In genomic region chr1:43583564-43583963, GRCm38 (mm10) we compare ENCODE assay signal across 26 mouse cellular contexts.
DNase-seq lines count a peak whose midpoint lies in the region; ATAC-seq lines count a peak whose summit lies in the region.
"Had no signal": no experiment of that assay in that cellular context is flagged by ENCODE, and none has a peak within 500 bp of the region (broad histone marks: within the 10 kb centered on the region; RNA-seq: fewer than 3 reads in every experiment).

No protein-coding gene starts in this region.

- DNase-seq in frontal cortex, postnatal 14 days (ENCODE audit: low spot score in 2 of 2): no peak
- DNase-seq in limb, embryonic 10.5 days (ENCODE audit: low spot score): no peak
- DNase-seq in 3T3-L1 (ENCODE audit: low read depth, low spot score): peak; percentile 16
- peak; percentile 11 for DNase-seq in fat pad, adult 2 months (ENCODE audit: extremely low read depth, low read depth, low spot score)
- DNase-seq: adrenal gland, postnatal 10 days; B cell, adult 2 months; cerebellum, adult 9-10 months; gastrocnemius, adult 2 months; heart, postnatal 4 days; kidney, adult 8-10 months; kidney, postnatal 10 days; lung, embryonic 14.5 days; right cerebral cortex, postnatal 14 days had no signal

- no peak overlapping the region for H3K4me3 ChIP-seq in limb, embryonic 15.5 days
- H3K4me3 ChIP-seq in limb, embryonic 10.5 days: no peak overlapping the region
- no peak overlapping the region for H3K4me3 ChIP-seq in forebrain, embryonic 13.5 days
- H3K4me3 ChIP-seq: forebrain, embryonic 12.5 days; gastrocnemius, adult 2 months; heart, embryonic 10.5 days; hindbrain, embryonic 15.5 days; intestine, embryonic 15.5 days; midbrain, embryonic 15.5 days; myocyte had no signal

- H3K9me3 ChIP-seq in limb, embryonic 15.5 days: no peaks in the 10 kb centered on the region
- no peaks in the 10 kb centered on the region for H3K9me3 ChIP-seq in limb, embryonic 10.5 days (replicated peaks)
- no peaks in the 10 kb centered on the region for H3K9me3 ChIP-seq in forebrain, embryonic 13.5 days (replicated peaks)
- H3K9me3 ChIP-seq: forebrain, embryonic 12.5 days; G1E; heart, embryonic 10.5 days; hindbrain, embryonic 15.5 days; intestine, embryonic 15.5 days; midbrain, embryonic 15.5 days had no signal

- WGBS in limb, embryonic 15.5 days: 62% methylated on average over 1 of the region's 1 CpGs
- 83% methylated on average over 1 of the region's 1 CpGs for WGBS in limb, embryonic 10.5 days
- WGBS in forebrain, embryonic 13.5 days: 61% methylated on average over 1 of the region's 1 CpGs

- H3K4me2 ChIP-seq in limb, embryonic 15.5 days: no peak overlapping the region
- H3K4me2 ChIP-seq in forebrain, embryonic 13.5 days: no peak overlapping the region
- H3K4me2 ChIP-seq: forebrain, embryonic 12.5 days; hindbrain, embryonic 15.5 days; intestine, embryonic 15.5 days; lung, embryonic 14.5 days; midbrain, embryonic 15.5 days had no signal

- 0 out of 2 replicates have a peak overlapping the region, but pooled peaks have one; percentile 22 for H3K27ac ChIP-seq in limb, embryonic 15.5 days
- no peak overlapping the region for H3K27ac ChIP-seq in limb, embryonic 10.5 days
- no peak overlapping the region for H3K27ac ChIP-seq in forebrain, embryonic 13.5 days
- H3K27ac ChIP-seq: forebrain, embryonic 12.5 days; gastrocnemius, adult 2 months; heart, embryonic 10.5 days; hindbrain, embryonic 15.5 days; intestine, embryonic 15.5 days; liver, embryonic 14.5 days; midbrain, embryonic 15.5 days had no signal

- no peak overlapping the region for H3K9ac ChIP-seq in limb, embryonic 15.5 days
- no peak overlapping the region for H3K9ac ChIP-seq in forebrain, embryonic 13.5 days
- H3K9ac ChIP-seq: forebrain, embryonic 12.5 days; hindbrain, embryonic 15.5 days; intestine, embryonic 15.5 days; liver, embryonic 14.5 days; lung, embryonic 14.5 days; midbrain, embryonic 15.5 days had no signal

- ATAC-seq in frontal cortex, adult (ENCODE audit: low TSS enrichment): peak; percentile 80
- no peak for ATAC-seq in limb, embryonic 15.5 days (ENCODE audit: insufficient number of reproducible peaks, low FRiP score, low TSS enrichment, low read depth)
- ATAC-seq in forebrain, embryonic 13.5 days: no peak
- ATAC-seq: activated CD4-positive, CD25-positive, alpha-beta regulatory T cell, adult 4 months; intestine, embryonic 15.5 days; midbrain, embryonic 15.5 days had no signal

- no peaks in the 10 kb centered on the region for H3K36me3 ChIP-seq in limb, embryonic 15.5 days
- no peaks in the 10 kb centered on the region for H3K36me3 ChIP-seq in limb, embryonic 10.5 days
- H3K36me3 ChIP-seq in forebrain, embryonic 13.5 days (ENCODE audit: poor library complexity, severe bottlenecking): no peaks in the 10 kb centered on the region
- H3K36me3 ChIP-seq: forebrain, embryonic 12.5 days; G1E; heart, embryonic 10.5 days; hindbrain, embryonic 15.5 days; intestine, embryonic 15.5 days; midbrain, embryonic 15.5 days had no signal

- no peaks in the 10 kb centered on the region for H3K27me3 ChIP-seq in limb, embryonic 15.5 days
- no peaks in the 10 kb centered on the region for H3K27me3 ChIP-seq in limb, embryonic 10.5 days (ENCODE audit: low read depth, poor library complexity, severe bottlenecking)
- H3K27me3 ChIP-seq in forebrain, embryonic 13.5 days: no peaks in the 10 kb centered on the region
- H3K27me3 ChIP-seq: CH12.LX; forebrain, embryonic 12.5 days; hindbrain, embryonic 15.5 days; intestine, embryonic 15.5 days; midbrain, embryonic 15.5 days had no signal

- H3K4me1 ChIP-seq in limb, embryonic 15.5 days: no peaks in the 10 kb centered on the region
- H3K4me1 ChIP-seq in limb, embryonic 10.5 days: no peaks in the 10 kb centered on the region
- no peaks in the 10 kb centered on the region for H3K4me1 ChIP-seq in forebrain, embryonic 13.5 days
- H3K4me1 ChIP-seq: forebrain, embryonic 12.5 days; heart, embryonic 10.5 days; hindbrain, embryonic 15.5 days; intestine, embryonic 15.5 days; midbrain, embryonic 15.5 days had no signal

Comparison
In these comparisons a context has a peak if more than half of its experiments do, and no peak if none do; other contexts are left out.
1. DNase-seq: peak in 3T3-L1 (single experiment) and fat pad, adult 2 months (single experiment); none in frontal cortex, postnatal 14 days (0 of 2) and limb, embryonic 10.5 days (single experiment).